Mouse (Mus musculus): Measurements from ENCODE around the gene Tmco1. TPM values are rescaled to one million over a fixed set of nuclear protein-coding genes. Genes with fewer than 3 reads are reported as not detected.

Tmco1 gene
- 60.9 and 64.4 TPM in 2 replicates for polyA plus RNA-seq (2016; fragmentation: Nextera tagmentation; extraction: Ambion mirVana)

DNA sequence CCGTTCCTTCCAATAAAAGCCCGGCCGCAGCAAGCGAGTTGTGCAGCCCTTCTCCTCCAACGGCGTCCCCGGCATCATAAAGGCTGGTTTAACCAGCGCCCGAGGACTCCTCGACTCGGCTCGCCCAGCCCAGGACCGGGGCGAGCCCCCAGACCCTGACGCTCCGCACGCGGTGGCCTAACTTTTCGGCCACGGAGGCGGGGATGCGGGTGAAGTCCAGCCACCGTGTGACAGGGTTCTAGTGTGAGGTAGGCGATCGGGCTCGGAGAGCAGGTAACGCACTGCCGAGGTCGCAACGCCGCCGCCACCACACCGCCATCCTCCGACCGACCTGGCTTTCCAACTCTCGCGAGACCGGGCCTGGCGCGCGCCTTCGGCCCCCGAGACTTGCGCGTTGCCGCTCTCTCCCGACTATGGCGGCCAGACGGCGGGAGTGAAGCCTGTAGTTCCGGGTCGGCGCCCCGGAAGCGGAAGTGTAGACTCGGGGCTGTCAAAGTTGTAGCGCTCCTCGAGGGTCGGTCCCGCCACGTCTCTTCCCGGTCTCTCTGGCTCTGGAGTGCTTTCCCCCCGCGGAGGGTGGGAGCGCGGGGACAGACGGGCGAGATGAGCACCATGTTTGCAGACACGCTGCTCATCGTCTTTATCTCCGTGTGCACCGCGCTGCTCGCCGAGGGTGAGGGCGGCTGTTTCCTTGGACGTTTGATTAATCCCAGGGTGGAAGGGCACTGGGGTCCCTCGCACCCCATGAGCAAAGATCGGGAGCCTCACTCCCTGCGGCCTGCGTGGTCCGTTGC lies at the start of gene Tmco1:
Gene Tmco1 (plus strand): TSS at position 118 of the 794 bp plus-strand sequence.
- Histone ChIP-seq H3K9me3 (replicated peaks) (no peaks in the 10 kb centered on the region), H3K27me3 (ENCODE audit: low read depth, poor library complexity, severe bottlenecking) (0 out of 2 replicates have a peak, but pooled peaks cover 2% of the 10 kb centered on the region), H3K4me3 (peak within 1 kb of the TSS; percentile 88), H3K4me1 (peaks cover 8% of the 10 kb centered on the region), H3K36me3 (peaks cover 18% of the 10 kb centered on the region), H3K27ac (peak within 1 kb of the TSS; percentile 99)
- DNase-seq (ENCODE audit: low spot score) = peak; percentile 99
- WGBS = under 1% methylated on average over 82 of the region's 82 CpGs

DNA sequence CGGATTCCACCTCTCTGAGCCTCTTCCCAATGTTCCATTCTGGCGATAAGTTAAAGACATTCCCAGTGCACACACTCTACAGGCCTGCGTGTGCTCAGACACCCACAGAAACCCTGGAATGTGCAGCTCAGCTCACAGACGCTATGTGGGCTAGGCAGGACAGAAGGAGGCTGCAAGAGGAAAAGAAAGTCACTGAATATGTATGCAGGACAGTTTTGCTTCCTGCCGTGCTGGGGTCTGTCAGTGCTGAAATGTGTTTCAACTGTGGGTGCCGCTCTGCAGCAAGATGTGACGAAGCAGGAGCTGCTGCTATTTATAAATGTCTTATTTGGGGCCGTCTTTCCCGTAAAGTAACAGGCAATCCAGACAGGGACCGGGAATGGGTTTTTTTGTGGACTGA lies 48.5 kb upstream of the Tmco1 start:
- Histone ChIP-seq H3K27me3 (ENCODE audit: low read depth, poor library complexity, severe bottlenecking) (no peaks in the 10 kb centered on the region), H3K27ac (no peak overlapping the region), H3K4me3 (no peak overlapping the region), H3K9me3 (replicated peaks) (no peaks in the 10 kb centered on the region), H3K4me1 (peaks cover 20% of the 10 kb centered on the region; the same call in 1 of the 2 replicates), H3K36me3 (peaks cover 9% of the 10 kb centered on the region; the same call in 1 of the 2 replicates)
- DNase-seq (ENCODE audit: low spot score) = no peak
- 85% methylated on average over 10 of the region's 10 CpGs for WGBS

DNA sequence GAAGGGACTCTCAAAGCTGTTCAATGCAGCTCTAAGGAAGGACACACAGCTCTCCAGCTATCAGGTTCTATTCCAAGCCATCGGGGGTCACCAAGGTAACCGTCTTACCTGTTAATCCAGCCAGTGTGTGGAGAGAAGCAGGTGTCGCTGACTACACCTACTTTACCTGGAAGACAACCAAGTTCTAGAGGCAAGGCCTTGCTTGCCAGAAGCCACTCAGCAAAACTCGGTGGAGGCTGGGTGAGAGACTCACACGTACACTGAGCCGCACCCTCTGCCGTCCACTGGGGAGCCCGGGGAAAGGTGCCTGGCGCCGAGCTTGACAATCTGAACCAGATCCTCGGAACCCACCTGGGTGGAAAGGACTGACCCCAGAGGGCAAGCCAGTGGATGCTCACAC lies 46.4 kb upstream of the Tmco1 start:
- H3K27ac ChIP-seq = no peak overlapping the region
- H3K36me3 ChIP-seq = peaks cover 20% of the 10 kb centered on the region
- no peaks in the 10 kb centered on the region for H3K27me3 ChIP-seq (ENCODE audit: low read depth, poor library complexity, severe bottlenecking)
- peaks cover 6% of the 10 kb centered on the region; the same call in 1 of the 2 replicates for H3K4me1 ChIP-seq
- DNase-seq (ENCODE audit: low spot score) = no peak
- H3K4me3 ChIP-seq = no peak overlapping the region
- WGBS = 92% methylated on average over 11 of the region's 11 CpGs
- no peaks in the 10 kb centered on the region for H3K9me3 ChIP-seq (replicated peaks)

DNA sequence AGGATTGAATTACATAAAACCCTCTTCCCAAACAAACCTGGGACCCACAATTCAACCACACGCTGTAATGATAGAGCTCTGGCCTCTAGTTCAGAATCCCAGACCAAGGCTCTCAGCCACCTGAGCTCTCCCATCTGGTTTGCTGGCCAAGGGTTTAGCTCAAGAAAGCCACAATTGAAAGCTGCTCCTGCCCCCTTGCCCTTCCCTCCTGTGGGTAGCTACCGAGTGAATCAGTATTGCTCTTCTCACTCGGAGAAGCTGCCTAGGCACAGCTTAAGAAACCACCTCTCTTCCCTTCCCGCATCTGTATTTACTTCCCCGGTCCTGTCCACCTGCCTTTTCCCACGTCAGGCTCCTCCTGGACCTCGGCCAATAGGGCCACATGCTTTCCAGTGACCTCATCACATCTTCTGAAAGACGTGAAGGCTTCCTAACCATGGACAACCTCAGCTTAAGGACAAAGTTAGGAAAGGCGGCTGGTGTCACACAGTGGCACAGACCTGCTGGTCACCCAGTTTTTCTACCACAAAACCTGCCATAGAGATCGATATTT lies 45.6 kb upstream of the Tmco1 start:
- H3K27ac ChIP-seq = no peak overlapping the region
- peaks cover 26% of the 10 kb centered on the region for H3K36me3 ChIP-seq
- WGBS = 84% methylated on average over 10 of the region's 10 CpGs
- no peak overlapping the region for H3K4me3 ChIP-seq
- H3K27me3 ChIP-seq (ENCODE audit: low read depth, poor library complexity, severe bottlenecking) = no peaks in the 10 kb centered on the region
- H3K4me1 ChIP-seq = 0 out of 2 replicates have a peak, but pooled peaks cover 2% of the 10 kb centered on the region
- DNase-seq (ENCODE audit: low spot score) = no peak
- no peaks in the 10 kb centered on the region for H3K9me3 ChIP-seq (replicated peaks)

DNA sequence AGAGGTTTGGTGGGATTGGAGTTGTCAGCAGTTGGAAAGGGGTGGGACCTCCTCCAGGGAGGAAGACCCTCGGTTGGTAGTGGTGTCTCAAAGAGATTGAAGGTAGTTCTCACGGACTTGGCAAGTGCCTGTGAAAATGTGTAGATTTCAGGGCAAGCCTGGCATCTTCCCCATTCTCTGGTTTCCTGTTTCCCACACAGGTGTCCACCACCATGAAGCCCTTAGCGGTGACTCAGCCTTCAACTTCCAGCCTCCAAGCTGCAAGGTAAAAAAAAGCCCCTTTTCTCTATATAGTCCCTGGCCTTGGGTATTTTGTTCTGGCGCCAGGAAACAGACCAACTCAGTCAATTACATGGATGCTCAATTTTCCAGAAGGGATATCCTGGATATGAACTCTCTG lies 42.8 kb upstream of the Tmco1 start:
- 80% methylated on average over 4 of the region's 4 CpGs for WGBS
- no peak overlapping the region for H3K4me3 ChIP-seq
- no peak overlapping the region for H3K27ac ChIP-seq
- H3K27me3 ChIP-seq (ENCODE audit: low read depth, poor library complexity, severe bottlenecking) = no peaks in the 10 kb centered on the region
- H3K9me3 ChIP-seq (replicated peaks) = no peaks in the 10 kb centered on the region
- peaks cover 28% of the 10 kb centered on the region for H3K4me1 ChIP-seq
- peaks cover 30% of the 10 kb centered on the region for H3K36me3 ChIP-seq
- no peak for DNase-seq (ENCODE audit: low spot score)

DNA sequence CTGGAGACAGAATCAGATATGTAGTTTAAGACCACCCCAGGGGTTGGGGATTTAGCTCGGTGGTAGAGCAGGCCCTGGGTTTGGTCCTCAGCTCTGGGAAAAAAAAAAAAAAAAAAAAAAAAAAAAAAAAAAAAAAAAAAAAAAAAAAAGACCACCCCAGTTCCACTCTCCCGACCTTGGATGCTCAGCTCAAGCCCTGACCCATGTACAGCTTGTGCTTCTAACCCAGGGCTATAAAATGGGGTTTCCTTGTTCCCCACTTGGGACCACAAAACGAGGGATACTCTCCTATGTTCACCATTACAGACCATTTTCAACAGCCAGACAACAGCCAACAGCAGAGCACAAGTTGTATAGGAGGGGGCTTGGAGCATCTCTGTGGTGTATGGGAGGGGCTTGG lies 41.5 kb upstream of the Tmco1 start:
- Histone ChIP-seq H3K27ac (no peak overlapping the region), H3K9me3 (replicated peaks) (no peaks in the 10 kb centered on the region), H3K4me1 (peaks cover 42% of the 10 kb centered on the region), H3K36me3 (peaks cover 30% of the 10 kb centered on the region), H3K27me3 (ENCODE audit: low read depth, poor library complexity, severe bottlenecking) (no peaks in the 10 kb centered on the region), H3K4me3 (no peak overlapping the region)
- no peak for DNase-seq (ENCODE audit: low spot score)
- WGBS = 88% methylated on average over 3 of the region's 3 CpGs

DNA sequence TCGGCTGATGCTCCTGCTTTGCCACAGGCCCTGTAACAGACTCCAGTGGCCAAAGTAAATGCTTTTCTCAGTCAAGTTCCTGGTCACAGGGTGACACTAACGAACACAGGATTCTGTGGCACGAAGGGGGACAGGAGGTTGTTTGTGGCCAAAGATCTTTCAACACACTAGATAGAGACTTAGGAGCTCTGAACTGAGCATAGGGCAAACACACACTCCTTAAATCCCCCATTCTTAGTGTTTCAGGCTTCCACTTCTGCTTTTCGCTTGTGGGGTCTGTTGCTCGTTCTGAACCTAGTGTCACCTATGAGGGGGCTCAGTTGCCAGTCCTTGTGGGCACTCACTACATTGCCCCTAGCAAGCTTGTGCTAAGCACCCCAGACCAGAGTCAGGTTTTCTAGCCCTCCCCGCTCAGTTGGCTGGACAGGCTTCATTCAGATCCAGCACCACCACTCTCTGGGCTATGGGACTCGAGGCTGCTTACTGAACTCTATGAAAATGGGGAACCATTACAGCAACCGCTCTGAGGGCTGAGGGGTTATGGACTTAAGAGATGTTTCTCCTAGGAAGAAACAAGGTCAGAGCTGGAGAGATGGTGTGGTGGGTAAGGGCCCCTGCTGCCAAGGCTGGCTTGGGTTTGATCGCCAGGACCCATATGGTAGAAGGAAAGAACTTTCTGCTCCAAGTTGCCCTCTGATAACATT lies 39.7 kb upstream of the Tmco1 start:
- Histone ChIP-seq H3K36me3 (peaks cover 32% of the 10 kb centered on the region), H3K4me1 (peaks cover 54% of the 10 kb centered on the region), H3K4me3 (no peak overlapping the region), H3K27me3 (ENCODE audit: low read depth, poor library complexity, severe bottlenecking) (no peaks in the 10 kb centered on the region), H3K9me3 (replicated peaks) (no peaks in the 10 kb centered on the region), H3K27ac (no peak overlapping the region)
- no peak for DNase-seq (ENCODE audit: low spot score)
- WGBS = 90% methylated on average over 9 of the region's 9 CpGs

DNA sequence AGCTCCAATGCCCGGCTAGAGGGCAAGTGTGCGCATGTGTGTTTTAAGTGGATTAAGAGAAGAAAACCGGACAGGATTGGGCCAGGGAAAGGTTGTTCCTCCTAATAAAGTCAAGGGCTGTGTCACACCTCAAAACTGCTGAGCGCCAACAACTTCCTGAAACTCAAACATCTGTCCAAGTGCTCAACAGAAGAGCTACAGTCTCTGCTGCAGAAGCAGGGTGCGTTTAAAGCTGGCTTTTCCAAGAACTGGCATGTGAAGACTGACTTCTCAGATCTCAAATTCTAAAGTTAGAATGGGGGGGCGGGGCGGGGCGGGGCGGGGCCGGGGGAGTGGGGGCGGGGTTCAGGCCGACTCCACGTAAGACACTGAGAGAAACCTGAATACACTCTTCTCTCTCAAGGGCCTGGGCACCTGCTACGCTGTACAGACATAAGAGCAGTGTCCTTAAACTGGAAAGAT lies 38.8 kb upstream of the Tmco1 start:
- Histone ChIP-seq H3K4me3 (no peak overlapping the region), H3K4me1 (peaks cover 61% of the 10 kb centered on the region)

DNA sequence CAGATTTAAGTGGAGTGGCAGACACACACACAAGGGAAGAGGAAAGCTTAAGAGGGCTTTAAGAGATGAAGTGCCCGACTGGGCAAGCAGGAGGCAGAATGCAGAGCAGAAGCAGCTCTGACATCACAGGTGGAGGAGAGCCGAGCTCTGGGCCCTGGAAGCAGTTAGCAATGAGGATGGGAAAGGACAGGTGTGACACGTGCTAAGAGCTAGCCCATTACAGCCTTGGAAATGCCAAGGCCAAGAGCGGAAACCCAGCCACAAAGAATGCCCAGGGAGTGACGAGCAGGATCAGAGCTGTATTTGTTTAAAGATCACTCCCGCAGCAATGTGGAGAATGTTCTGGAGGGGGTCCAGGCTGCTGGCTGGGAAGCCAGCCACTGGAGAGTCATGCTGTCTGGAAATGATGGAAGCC lies 38.3 kb upstream of the Tmco1 start:
- no peak overlapping the region for H3K4me3 ChIP-seq
- H3K27ac ChIP-seq = peak overlapping the region; percentile 42
- 51% methylated on average over 6 of the region's 6 CpGs for WGBS
- peaks cover 35% of the 10 kb centered on the region for H3K36me3 ChIP-seq
- no peaks in the 10 kb centered on the region for H3K27me3 ChIP-seq (ENCODE audit: low read depth, poor library complexity, severe bottlenecking)
- no peak for DNase-seq (ENCODE audit: low spot score)
- H3K4me1 ChIP-seq = peaks cover 61% of the 10 kb centered on the region
- H3K9me3 ChIP-seq (replicated peaks) = no peaks in the 10 kb centered on the region

More for the DNA sequence above, 38.8 kb upstream of the Tmco1 start:
- Histone ChIP-seq H3K36me3 (peaks cover 35% of the 10 kb centered on the region), H3K27me3 (ENCODE audit: low read depth, poor library complexity, severe bottlenecking) (no peaks in the 10 kb centered on the region), H3K27ac (peak overlapping the region; percentile 42; the same call in 1 of the 2 replicates), H3K9me3 (replicated peaks) (no peaks in the 10 kb centered on the region)
- WGBS = 40% methylated on average over 14 of the region's 14 CpGs
- no peak for DNase-seq (ENCODE audit: low spot score)

DNA sequence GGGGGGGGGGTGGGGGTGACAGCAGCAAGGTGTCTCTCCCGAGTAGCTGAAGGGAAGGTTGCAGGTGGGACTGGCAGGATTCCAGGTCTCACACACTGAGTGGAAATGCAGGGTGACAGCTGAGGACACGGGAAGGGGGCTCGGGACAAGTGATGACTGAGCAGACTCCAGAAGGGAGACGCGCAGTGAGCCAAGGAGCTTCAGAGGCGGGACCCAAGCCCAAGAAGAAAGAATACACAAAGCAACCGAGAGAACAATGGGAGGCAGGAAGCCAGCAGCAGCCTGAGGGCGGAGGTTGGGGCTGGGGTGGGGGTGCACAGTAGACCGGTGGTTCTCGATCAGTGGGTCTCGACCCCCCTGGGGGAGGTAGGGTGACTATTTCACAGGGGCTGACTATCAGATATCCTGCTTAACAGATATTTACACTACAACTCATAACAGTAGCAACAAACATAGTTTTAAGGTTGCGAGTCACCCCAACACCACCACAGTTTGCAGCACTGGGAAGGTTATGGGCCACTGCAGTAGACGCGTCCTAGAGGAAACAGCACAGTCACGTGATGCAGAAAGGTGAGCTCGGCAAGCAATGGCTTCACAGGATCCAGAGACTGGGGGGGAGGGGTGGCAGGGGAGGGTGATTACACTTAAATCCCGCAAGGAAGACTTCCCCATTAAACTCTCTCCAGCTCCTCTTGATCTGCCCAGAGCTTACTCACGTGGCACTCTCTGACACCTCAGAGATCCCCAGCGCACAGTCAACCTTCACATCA lies 37.7 kb upstream of the Tmco1 start:
- Histone ChIP-seq H3K27ac (peak overlapping the region; percentile 42), H3K4me1 (peaks cover 61% of the 10 kb centered on the region), H3K4me3 (peak overlapping the region; percentile 10), H3K36me3 (peaks cover 32% of the 10 kb centered on the region), H3K27me3 (ENCODE audit: low read depth, poor library complexity, severe bottlenecking) (no peaks in the 10 kb centered on the region), H3K9me3 (replicated peaks) (no peaks in the 10 kb centered on the region)
- 26% methylated on average over 19 of the region's 19 CpGs for WGBS
- no peak for DNase-seq (ENCODE audit: low spot score)

DNA sequence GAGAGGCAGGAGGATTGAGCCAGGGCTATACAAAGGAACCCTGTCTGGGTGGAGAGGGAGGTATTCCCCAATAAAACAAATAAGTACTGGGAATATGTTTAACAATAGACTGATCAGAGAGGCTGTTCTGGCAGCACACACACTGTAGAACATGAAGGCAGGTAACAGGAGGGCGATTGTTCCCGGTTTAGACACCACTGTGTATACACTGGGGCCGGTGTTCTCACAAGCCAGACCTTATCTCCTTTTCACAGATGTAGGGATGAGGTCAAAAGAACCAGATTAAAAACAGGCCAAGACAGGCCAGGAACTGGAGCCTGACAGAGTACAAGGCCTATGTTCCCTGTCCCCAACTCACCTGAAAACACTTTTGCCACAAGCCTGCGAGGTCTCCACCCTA lies 36.9 kb upstream of the Tmco1 start:
- WGBS = 51% methylated on average over 4 of the region's 4 CpGs
- Histone ChIP-seq H3K9me3 (replicated peaks) (no peaks in the 10 kb centered on the region), H3K4me3 (no peak overlapping the region), H3K36me3 (peaks cover 29% of the 10 kb centered on the region), H3K27ac (peak overlapping the region; percentile 57; the same call in 1 of the 2 replicates), H3K27me3 (ENCODE audit: low read depth, poor library complexity, severe bottlenecking) (no peaks in the 10 kb centered on the region), H3K4me1 (peaks cover 61% of the 10 kb centered on the region)
- no peak for DNase-seq (ENCODE audit: low spot score)

DNA sequence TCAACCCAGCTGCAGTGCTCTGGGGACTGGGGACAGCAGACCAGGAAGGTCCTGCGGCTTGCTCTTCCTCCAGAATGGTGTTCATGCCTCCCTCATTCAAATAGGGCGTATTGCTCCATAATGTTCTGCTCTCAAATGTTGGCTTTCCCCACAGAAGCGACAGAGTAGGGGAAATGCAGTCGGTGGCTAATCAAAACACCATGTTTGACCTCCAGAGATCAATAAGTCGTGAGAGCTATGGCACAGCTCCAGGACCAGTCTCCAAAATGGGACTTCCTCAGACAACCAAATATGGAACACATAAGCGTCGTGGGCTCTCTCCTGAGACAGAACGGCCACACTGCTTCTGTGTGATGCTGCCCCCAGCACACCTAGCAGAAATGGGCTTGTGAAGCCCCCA lies 36.3 kb upstream of the Tmco1 start:
- H3K27ac ChIP-seq = peak overlapping the region; percentile 57; the same call in 1 of the 2 replicates
- 41% methylated on average over 8 of the region's 8 CpGs for WGBS

More for the DNA sequence above, 36.3 kb upstream of the Tmco1 start:
- H3K27me3 ChIP-seq (ENCODE audit: low read depth, poor library complexity, severe bottlenecking) = no peaks in the 10 kb centered on the region
- no peak for DNase-seq (ENCODE audit: low spot score)
- no peak overlapping the region for H3K4me3 ChIP-seq
- H3K9me3 ChIP-seq (replicated peaks) = no peaks in the 10 kb centered on the region
- H3K36me3 ChIP-seq = peaks cover 33% of the 10 kb centered on the region
- peaks cover 61% of the 10 kb centered on the region for H3K4me1 ChIP-seq
